Mouse (Mus musculus): ENCODE measurements around the gene A230050P20Rik.

The A230050P20Rik gene

GRCm38 (mm10) chr9:20895382-20895781, 26.9 kb downstream of the A230050P20Rik start:
- DNase-seq (ENCODE audit: low spot score), result no peak

- DNase-seq (ENCODE audit: low spot score), result peak; percentile 10
Observed at GRCm38 (mm10) chr9:20897736-20898510, 29.5 kb downstream of the A230050P20Rik start.

GRCm38 (mm10) chr9:20898511-20899073, 30.1 kb downstream of the A230050P20Rik start, which contains the start of gene Eif3g:
Gene Eif3g (minus strand): TSS chr9:20898623.
- peak; percentile 87 for DNase-seq (ENCODE audit: low spot score)

- DNase-seq (ENCODE audit: low spot score), result peak; percentile 74
Observed at GRCm38 (mm10) chr9:20901466-20902173, 33.2 kb downstream of the A230050P20Rik start.

GRCm38 (mm10) chr9:20902174-20902491, 33.7 kb downstream of the A230050P20Rik start:
- DNase-seq (ENCODE audit: low spot score), result no peak

- no peak for DNase-seq (ENCODE audit: low spot score)
Observed at GRCm38 (mm10) chr9:20909948-20910347, 41.5 kb downstream of the A230050P20Rik start.

GRCm38 (mm10) chr9:20916160-20916559, 47.7 kb downstream of the A230050P20Rik start:
- DNase-seq (ENCODE audit: low spot score), result peak; percentile 55

GRCm38 (mm10) chr9:20923258-20923657, 54.8 kb downstream of the A230050P20Rik start:
- no peak for DNase-seq (ENCODE audit: low spot score)
